Mouse (Mus musculus) frontal cortex, postnatal 25 days (tissue): ENCODE data around the gene Gm21992.

Source experiments
- DNase-seq, 2 experiments: peaks; one replicate each; pipeline ENCODE4 v3.0.0; 2022; ENCODE audit warnings: low spot score in 2 of 2

Gene Gm21992

GRCm38 (mm10) chr19:4748493-4748892 lies 62.9 kb downstream of the Gm21992 start:
- DNase-seq: no peak

GRCm38 (mm10) chr19:4747631-4748312 lies 63.6 kb downstream of the Gm21992 start:
- no peak for DNase-seq

GRCm38 (mm10) chr19:4746611-4747010 lies 64.8 kb downstream of the Gm21992 start:
- DNase-seq: no peak

- DNase-seq: no peak
These were observed 65.7 kb downstream of the Gm21992 start for GRCm38 (mm10) chr19:4745681-4746080.

- no peak for DNase-seq
These were observed 66.4 kb downstream of the Gm21992 start for GRCm38 (mm10) chr19:4745057-4745456.

GRCm38 (mm10) chr19:4744026-4744425 lies 67.4 kb downstream of the Gm21992 start:
- no peak for DNase-seq

- no peak for DNase-seq
These were observed 67.9 kb downstream of the Gm21992 start for GRCm38 (mm10) chr19:4743524-4743923.

- no peak for DNase-seq
These were observed 69.2 kb downstream of the Gm21992 start for GRCm38 (mm10) chr19:4742229-4742628.

- DNase-seq: no peak
These were observed 69.9 kb downstream of the Gm21992 start for GRCm38 (mm10) chr19:4741482-4741881.

GRCm38 (mm10) chr19:4739762-4740161 lies 71.7 kb downstream of the Gm21992 start:
- no peak for DNase-seq

- no peak for DNase-seq
These were observed 72.4 kb downstream of the Gm21992 start for GRCm38 (mm10) chr19:4739053-4739452.

GRCm38 (mm10) chr19:4737866-4738265 lies 73.5 kb downstream of the Gm21992 start:
- no peak for DNase-seq

GRCm38 (mm10) chr19:4733052-4733451 lies 78.4 kb downstream of the Gm21992 start:
- DNase-seq: no peak

- DNase-seq: no peak
These were observed 82.2 kb downstream of the Gm21992 start for GRCm38 (mm10) chr19:4729186-4729585.

- DNase-seq: no peak
These were observed 90.7 kb downstream of the Gm21992 start for GRCm38 (mm10) chr19:4720671-4721244.

- DNase-seq: no peak
These were observed 91.3 kb downstream of the Gm21992 start for GRCm38 (mm10) chr19:4720112-4720511.

- no peak for DNase-seq
These were observed 92.1 kb downstream of the Gm21992 start for GRCm38 (mm10) chr19:4719351-4719764.

GRCm38 (mm10) chr19:4718716-4719115 lies 92.7 kb downstream of the Gm21992 start:
- no peak for DNase-seq

GRCm38 (mm10) chr19:4717281-4717680 lies 94.1 kb downstream of the Gm21992 start:
- no peak for DNase-seq

- DNase-seq: no peak
These were observed 94.7 kb downstream of the Gm21992 start for GRCm38 (mm10) chr19:4716756-4717155.

- no peak for DNase-seq
These were observed 97.5 kb downstream of the Gm21992 start for GRCm38 (mm10) chr19:4713886-4714285.

- no peak for DNase-seq
These were observed 98.5 kb downstream of the Gm21992 start for GRCm38 (mm10) chr19:4712781-4713526.
